Mouse (Mus musculus): ENCODE measurements around the gene Nsmce3.

Gene Nsmce3

GRCm38 (mm10) chr7:64862978-64863377 lies 9.8 kb downstream of the Nsmce3 start:
- DNase-seq (ENCODE audit: low spot score in 2 of 2): no peak

GRCm38 (mm10) chr7:64856526-64857082 lies 16.2 kb downstream of the Nsmce3 start:
- no peak for DNase-seq (ENCODE audit: low spot score in 2 of 2)

- DNase-seq (ENCODE audit: low spot score in 2 of 2): no peak
Measured at GRCm38 (mm10) chr7:64855976-64856375, 16.8 kb downstream of the Nsmce3 start.

- DNase-seq (ENCODE audit: low spot score in 2 of 2): no peak
Measured at GRCm38 (mm10) chr7:64855389-64855927, 17.3 kb downstream of the Nsmce3 start.

GRCm38 (mm10) chr7:64850791-64851190 lies 22.0 kb downstream of the Nsmce3 start:
- DNase-seq (ENCODE audit: low spot score in 2 of 2): no peak

- DNase-seq (ENCODE audit: low spot score in 2 of 2): no peak
Measured at GRCm38 (mm10) chr7:64847366-64847899, 25.4 kb downstream of the Nsmce3 start.

- DNase-seq (ENCODE audit: low spot score in 2 of 2): no peak
Measured at GRCm38 (mm10) chr7:64846061-64846460, 26.7 kb downstream of the Nsmce3 start.

- no peak for DNase-seq (ENCODE audit: low spot score in 2 of 2)
Measured at GRCm38 (mm10) chr7:64840946-64841659, 31.7 kb downstream of the Nsmce3 start.

GRCm38 (mm10) chr7:64840576-64840895 lies 32.3 kb downstream of the Nsmce3 start:
- no peak for DNase-seq (ENCODE audit: low spot score in 2 of 2)

- no peak for DNase-seq (ENCODE audit: low spot score in 2 of 2)
Measured at GRCm38 (mm10) chr7:64839801-64840575, 32.8 kb downstream of the Nsmce3 start.

- no peak for DNase-seq (ENCODE audit: low spot score in 2 of 2)
Measured at GRCm38 (mm10) chr7:64839281-64839680, 33.5 kb downstream of the Nsmce3 start.

GRCm38 (mm10) chr7:64830214-64830995 lies 42.4 kb downstream of the Nsmce3 start:
- DNase-seq (ENCODE audit: low spot score in 2 of 2): no peak

GRCm38 (mm10) chr7:64821081-64821480 lies 51.7 kb downstream of the Nsmce3 start:
- DNase-seq (ENCODE audit: low spot score in 2 of 2): no peak

- DNase-seq (ENCODE audit: low spot score in 2 of 2): no peak
Measured at GRCm38 (mm10) chr7:64819683-64820082, 53.1 kb downstream of the Nsmce3 start.

Data from spleen, postnatal 36 days (tissue).